Mouse (Mus musculus): Measurements from ENCODE around the gene Cetn4.

The Cetn4 gene

GRCm38 (mm10) chr3:37302685-37303084 lies 9.8 kb downstream of the Cetn4 start:
- DNase-seq (ENCODE audit: low spot score), result peak; percentile 65

GRCm38 (mm10) chr3:37299470-37299869 lies 13.0 kb downstream of the Cetn4 start:
- no peak for DNase-seq (ENCODE audit: low spot score)

- no peak for DNase-seq (ENCODE audit: low spot score)
Observed at GRCm38 (mm10) chr3:37292654-37293053, 19.9 kb downstream of the Cetn4 start.

- DNase-seq (ENCODE audit: low spot score), result no peak
Observed at GRCm38 (mm10) chr3:37291929-37292328, 20.6 kb downstream of the Cetn4 start.

- no peak for DNase-seq (ENCODE audit: low spot score)
Observed at GRCm38 (mm10) chr3:37290881-37291541, 21.5 kb downstream of the Cetn4 start.

- DNase-seq (ENCODE audit: low spot score), result no peak
Observed at GRCm38 (mm10) chr3:37289237-37289636, 23.3 kb downstream of the Cetn4 start.

GRCm38 (mm10) chr3:37283234-37283633 lies 29.3 kb downstream of the Cetn4 start:
- DNase-seq (ENCODE audit: low spot score), result no peak

GRCm38 (mm10) chr3:37282299-37282922 lies 30.1 kb downstream of the Cetn4 start:
- no peak for DNase-seq (ENCODE audit: low spot score)

GRCm38 (mm10) chr3:37280871-37281270 lies 31.6 kb downstream of the Cetn4 start:
- DNase-seq (ENCODE audit: low spot score), result no peak

- no peak for DNase-seq (ENCODE audit: low spot score)
Observed at GRCm38 (mm10) chr3:37280221-37280620, 32.3 kb downstream of the Cetn4 start.

GRCm38 (mm10) chr3:37274661-37275060 lies 37.8 kb downstream of the Cetn4 start:
- no peak for DNase-seq (ENCODE audit: low spot score)

GRCm38 (mm10) chr3:37273092-37273491 lies 39.4 kb downstream of the Cetn4 start:
- no peak for DNase-seq (ENCODE audit: low spot score)

- peak; percentile 43 for DNase-seq (ENCODE audit: low spot score)
Observed at GRCm38 (mm10) chr3:37271209-37271608, 41.3 kb downstream of the Cetn4 start.

- no peak for DNase-seq (ENCODE audit: low spot score)
Observed at GRCm38 (mm10) chr3:37269926-37270325, 42.6 kb downstream of the Cetn4 start.

- DNase-seq (ENCODE audit: low spot score), result no peak
Observed at GRCm38 (mm10) chr3:37268338-37268737, 44.2 kb downstream of the Cetn4 start.

GRCm38 (mm10) chr3:37259331-37259999 lies 53.0 kb downstream of the Cetn4 start:
- DNase-seq (ENCODE audit: low spot score), result no peak

- DNase-seq (ENCODE audit: low spot score), result no peak
Observed at GRCm38 (mm10) chr3:37257776-37258175, 54.7 kb downstream of the Cetn4 start.
